Mouse (Mus musculus) heart, embryonic 16.5 days (tissue): ENCODE data around the gene Ccl6. TPM values are rescaled to one million over a fixed set of nuclear protein-coding genes. Genes with fewer than 3 reads are reported as not detected.
"Not testable (repeated sequence)": the region's sequence is repeated elsewhere in the genome, so short reads cannot be mapped to it uniquely, and the experiment has no call there.

Experiments used
- ATAC-seq: fragments of 200-750 bp; cut with Nextera tagmentation; replicated peaks from 2 replicates; pipeline ENCODE4 v1.8.0; 2017; ENCODE audit warnings: moderate number of reproducible peaks; ENCODE audit not compliant: insufficient read depth, low FRiP score; ENCODE audit errors: extremely low read depth
- H3K27ac ChIP-seq: fragments of 300-500 bp; sonication (generic); 2 replicates; pipeline ENCODE4 v1.5.1; 2014; ENCODE audit warnings: mild to moderate bottlenecking, low read length, control low read depth, moderate library complexity
- H3K27me3 ChIP-seq: fragments of 300-500 bp; sonication (generic); 2 replicates; pipeline ENCODE4 v1.6.1; 2014; ENCODE audit warnings: low read length, mixed read lengths; ENCODE audit not compliant: control insufficient read depth, insufficient read depth
- H3K36me3 ChIP-seq: fragments of 300-500 bp; sonication (generic); 2 replicates; pipeline ENCODE4 v1.6.1; 2014; ENCODE audit not compliant: control insufficient read depth, insufficient read depth
- H3K4me1 ChIP-seq: fragments of 300-500 bp; sonication (generic); 2 replicates; pipeline ENCODE4 v1.6.1; 2014; ENCODE audit warnings: low read length, mixed read lengths; ENCODE audit not compliant: control insufficient read depth, insufficient read depth
- H3K4me2 ChIP-seq: fragments of 300-500 bp; sonication (generic); 2 replicates; pipeline ENCODE4 v1.6.1; 2014; ENCODE audit warnings: low read depth, mild to moderate bottlenecking, control low read depth, low read length
- H3K4me3 ChIP-seq: fragments of 300-500 bp; sonication (generic); 2 replicates; pipeline ENCODE4 v1.5.1; 2014; ENCODE audit warnings: mild to moderate bottlenecking, control low read depth, low read length
- H3K9ac ChIP-seq: fragments of 300-500 bp; sonication (generic); 2 replicates; pipeline ENCODE4 v1.6.1; 2014; ENCODE audit warnings: low read length, control low read depth
- H3K9me3 ChIP-seq: fragments of 300-500 bp; sonication (generic); replicated peaks from 2 replicates; pipeline ENCODE4 v1.6.1; 2016; ENCODE audit warnings: low read length; ENCODE audit not compliant: control insufficient read depth
- WGBS: fragments of 180-500 bp; shearing (Covaris S2); extraction: QIAGEN DNeasy Blood & Tissue Kit; methylation state at CpG from one replicate; pipeline ENCODE4 v1.1.7; 2014; 5-methylcytosine and 5-hydroxymethylcytosine counted together
- polyA plus RNA-seq: library from polyadenylated mRNA; unstranded; fragments of >200 nt; fragmentation: Nextera tagmentation; extraction: Ambion mirVana; gene quantifications from 2 replicates; pipeline ENCODE4 v1.2.1, GENCODE M21; 2015

The Ccl6 gene
- polyA plus RNA-seq, 1 experiment from 2014 or later: 5.5 TPM

- no peak overlapping the region for H3K9ac ChIP-seq
- no peaks in the 10 kb centered on the region for H3K4me1 ChIP-seq
- no peak overlapping the region for H3K4me2 ChIP-seq
- H3K9me3 ChIP-seq: no peaks in the 10 kb centered on the region
- no peaks in the 10 kb centered on the region for H3K36me3 ChIP-seq
- H3K27me3 ChIP-seq: no peaks in the 10 kb centered on the region
- ATAC-seq: no peak
- 72% methylated on average over 10 of the region's 10 CpGs for WGBS
- H3K4me3 ChIP-seq: no peak overlapping the region
- no peak overlapping the region for H3K27ac ChIP-seq
Observed at GRCm38 (mm10) chr11:83557074-83557473, 35.8 kb downstream of the Ccl6 start.

DNA sequence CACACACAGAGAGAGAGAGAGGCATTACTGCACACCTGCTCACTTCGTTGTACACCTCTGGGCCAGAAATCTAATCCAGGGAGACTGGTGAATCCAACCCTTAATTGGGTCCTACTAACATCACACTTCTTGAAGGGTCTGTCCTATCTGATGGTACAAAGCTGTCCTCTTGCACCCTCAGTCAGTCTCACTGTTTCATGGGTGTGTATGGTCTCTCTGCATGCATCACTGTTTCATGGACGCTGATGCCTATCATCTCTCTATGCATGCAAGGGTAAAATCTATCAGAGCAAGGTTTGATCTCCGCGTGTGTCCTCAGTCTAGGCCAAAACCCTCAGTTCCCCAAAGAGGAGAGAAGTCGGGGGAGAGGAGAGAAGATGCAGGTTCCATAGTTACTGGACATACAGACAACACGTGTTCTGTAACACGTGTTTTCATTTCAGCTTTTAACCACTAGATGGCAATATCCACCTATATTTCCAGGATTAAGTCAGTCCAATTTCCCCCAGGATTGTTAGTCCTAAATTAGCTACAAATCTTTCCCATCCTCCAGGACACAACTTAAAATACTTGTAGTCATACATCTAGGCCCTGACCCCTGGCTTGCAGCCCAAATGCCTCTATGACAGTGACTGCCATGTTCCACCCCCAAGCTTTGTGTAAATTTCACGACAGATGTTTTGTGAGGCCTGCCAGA, 36.7 kb downstream of the Ccl6 start:
- ATAC-seq: peak; percentile 60; the same call in 1 of the 2 replicates
- Histone ChIP-seq H3K27ac (no peak overlapping the region), H3K27me3 (no peaks in the 10 kb centered on the region), H3K36me3 (no peaks in the 10 kb centered on the region), H3K9me3 (no peaks in the 10 kb centered on the region), H3K4me2 (no peak overlapping the region), H3K9ac (0 out of 2 replicates have a peak overlapping the region, but pooled peaks have one; percentile 17), H3K4me1 (no peaks in the 10 kb centered on the region), H3K4me3 (no peak overlapping the region)
- 27% methylated on average over 8 of the region's 8 CpGs for WGBS

DNA sequence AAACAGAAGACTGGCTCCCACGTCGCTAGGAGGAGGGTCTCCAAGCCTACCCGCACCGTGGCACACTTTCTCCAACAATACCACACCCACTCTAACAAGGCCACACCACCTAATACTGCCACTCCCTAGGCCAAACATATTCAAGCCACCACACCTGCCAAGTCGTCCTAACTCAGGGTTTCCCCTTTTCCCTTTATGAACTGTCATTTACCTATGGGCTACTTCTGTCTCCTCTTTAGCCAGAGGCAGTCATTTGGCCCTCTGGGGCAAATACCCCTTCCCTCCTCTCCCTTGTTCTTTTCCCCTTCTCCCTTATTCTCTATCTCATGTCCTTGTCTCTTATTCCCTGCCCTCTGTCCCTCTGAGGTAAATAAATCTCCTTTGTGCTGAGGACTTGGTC, 41.2 kb downstream of the Ccl6 start:
- H3K4me3 ChIP-seq: no peak overlapping the region
- WGBS: 84% methylated on average over 5 of the region's 5 CpGs
- H3K27me3 ChIP-seq: no peaks in the 10 kb centered on the region
- H3K9ac ChIP-seq: no peak overlapping the region
- ATAC-seq: no peak
- no peak overlapping the region for H3K27ac ChIP-seq
- no peaks in the 10 kb centered on the region for H3K4me1 ChIP-seq
- no peaks in the 10 kb centered on the region for H3K36me3 ChIP-seq
- H3K9me3 ChIP-seq: no peaks in the 10 kb centered on the region
- H3K4me2 ChIP-seq: no peak overlapping the region

DNA sequence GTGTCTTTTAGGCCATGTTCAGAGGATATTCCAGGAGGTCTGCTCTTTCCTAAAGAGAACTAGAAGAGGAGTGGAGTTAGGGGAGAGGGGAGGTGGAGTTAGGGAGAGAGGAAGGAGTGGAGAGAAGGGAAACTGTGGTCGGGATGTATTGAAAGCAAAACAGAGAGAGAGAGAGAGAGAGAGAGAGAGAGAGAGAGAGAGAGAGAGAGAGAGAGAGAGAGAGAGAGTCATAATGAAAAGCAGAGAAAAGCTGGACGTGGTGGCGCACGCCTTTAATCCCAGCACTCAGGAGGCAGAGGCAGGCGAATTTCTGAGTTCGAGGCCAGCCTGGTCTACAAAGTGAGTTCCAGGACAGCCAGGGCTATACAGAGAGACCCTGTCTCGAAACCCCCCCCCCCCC, 41.9 kb downstream of the Ccl6 start:
- not testable (repeated sequence) for H3K4me2 ChIP-seq, H3K27me3 ChIP-seq, H3K4me3 ChIP-seq, H3K9ac ChIP-seq, ATAC-seq, H3K9me3 ChIP-seq, H3K4me1 ChIP-seq, H3K27ac ChIP-seq, H3K36me3 ChIP-seq
- WGBS: 84% methylated on average over 7 of the region's 7 CpGs

GRCm38 (mm10) chr11:83550186-83550632, 42.7 kb downstream of the Ccl6 start:
- no peak overlapping the region for H3K4me2 ChIP-seq
- no peaks in the 10 kb centered on the region for H3K4me1 ChIP-seq
- no peaks in the 10 kb centered on the region for H3K27me3 ChIP-seq
- no peak for ATAC-seq
- H3K27ac ChIP-seq: no peak overlapping the region
- no peak overlapping the region for H3K4me3 ChIP-seq
- no peaks in the 10 kb centered on the region for H3K36me3 ChIP-seq
- no peak overlapping the region for H3K9ac ChIP-seq
- H3K9me3 ChIP-seq: no peaks in the 10 kb centered on the region
- WGBS: 71% methylated on average over 5 of the region's 5 CpGs

DNA sequence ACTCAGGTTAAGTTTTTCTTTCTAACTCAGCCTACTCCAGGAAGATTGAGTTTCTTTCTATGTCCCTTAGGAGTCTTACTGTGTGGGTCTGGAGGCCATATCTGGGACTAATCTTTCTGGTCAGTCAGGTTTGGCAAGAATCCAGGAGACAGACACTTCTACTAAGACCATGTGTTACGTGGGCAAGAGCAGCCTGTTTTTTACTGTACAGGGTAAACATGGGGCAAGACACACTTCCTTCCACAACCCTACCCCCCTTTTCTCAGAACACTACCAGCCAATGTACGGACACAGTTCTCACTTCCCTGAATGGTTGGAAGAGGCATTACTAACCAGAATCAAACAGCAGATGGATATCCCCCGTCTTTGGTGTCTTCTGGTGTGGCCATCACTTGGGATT, 48.7 kb downstream of the Ccl6 start:
- 53% methylated on average over 3 of the region's 3 CpGs for WGBS
- no peak overlapping the region for H3K9ac ChIP-seq
- no peak overlapping the region for H3K4me3 ChIP-seq
- H3K4me2 ChIP-seq: no peak overlapping the region
- H3K27ac ChIP-seq: no peak overlapping the region
- no peaks in the 10 kb centered on the region for H3K27me3 ChIP-seq
- no peaks in the 10 kb centered on the region for H3K4me1 ChIP-seq
- H3K36me3 ChIP-seq: no peaks in the 10 kb centered on the region
- ATAC-seq: no peak
- 0 out of 2 replicates have a peak, but pooled peaks cover 3% of the 10 kb centered on the region for H3K9me3 ChIP-seq

DNA sequence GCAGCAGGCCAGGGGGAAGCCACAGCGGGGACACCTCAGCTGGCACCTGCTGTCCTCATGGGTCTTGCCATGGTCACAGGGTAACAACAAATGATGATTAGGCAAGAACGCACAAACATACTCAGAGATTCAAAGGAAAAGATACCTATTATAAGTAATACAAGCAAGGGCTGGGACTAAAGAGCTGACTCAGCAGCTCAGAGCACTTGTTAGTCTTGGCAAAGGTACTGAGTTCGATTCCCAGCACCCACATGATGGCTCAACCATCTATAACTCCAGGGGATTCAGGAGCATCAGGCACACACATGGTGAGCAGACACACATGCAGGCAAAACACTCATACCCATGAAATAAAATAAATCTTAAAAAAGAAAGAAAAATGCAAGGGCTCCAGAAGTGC, 51.5 kb downstream of the Ccl6 start:
- H3K36me3 ChIP-seq: no peaks in the 10 kb centered on the region
- ATAC-seq: no peak
- no peaks in the 10 kb centered on the region for H3K4me1 ChIP-seq
- H3K9me3 ChIP-seq: 0 out of 2 replicates have a peak, but pooled peaks cover 3% of the 10 kb centered on the region
- WGBS: 84% methylated on average over 3 of the region's 3 CpGs
- no peak overlapping the region for H3K9ac ChIP-seq
- no peak overlapping the region for H3K4me2 ChIP-seq
- H3K27me3 ChIP-seq: no peaks in the 10 kb centered on the region
- H3K4me3 ChIP-seq: no peak overlapping the region
- H3K27ac ChIP-seq: no peak overlapping the region

DNA sequence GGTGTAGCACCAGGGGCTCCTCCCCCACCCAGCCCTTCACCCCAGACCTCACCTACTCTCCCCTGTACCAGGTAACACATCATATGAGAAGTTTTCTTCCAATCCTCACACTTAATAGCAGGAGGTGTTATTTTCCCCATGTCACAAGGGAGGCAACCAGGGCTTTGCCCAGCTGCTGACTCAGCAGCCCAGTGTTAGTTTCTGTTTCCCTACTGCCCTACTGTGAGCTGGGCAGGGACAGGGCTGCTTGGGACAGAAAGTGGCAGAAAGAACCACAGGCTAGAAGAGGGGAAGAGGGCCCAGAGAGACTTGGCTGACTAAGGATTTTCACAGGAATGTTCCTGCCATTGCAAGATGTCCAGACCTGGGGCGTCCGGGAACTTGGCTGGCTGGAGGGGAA, 52.0 kb downstream of the Ccl6 start:
- ATAC-seq: no peak; the same call in 1 of the 2 replicates

GRCm38 (mm10) chr11:83538705-83539314, 54.1 kb downstream of the Ccl6 start:
- Histone ChIP-seq H3K9me3 (0 out of 2 replicates have a peak, but pooled peaks cover 3% of the 10 kb centered on the region), H3K4me3 (no peak overlapping the region), H3K36me3 (no peaks in the 10 kb centered on the region), H3K9ac (no peak overlapping the region), H3K4me1 (0 out of 2 replicates have a peak, but pooled peaks cover 3% of the 10 kb centered on the region), H3K27me3 (no peaks in the 10 kb centered on the region), H3K4me2 (no peak overlapping the region), H3K27ac (no peak overlapping the region)
- WGBS: 72% methylated on average over 3 of the region's 3 CpGs
- no peak for ATAC-seq

More for the DNA sequence above, 52.0 kb downstream of the Ccl6 start:
- no peak overlapping the region for H3K4me3 ChIP-seq
- no peak overlapping the region for H3K27ac ChIP-seq
- H3K4me2 ChIP-seq: no peak overlapping the region
- no peak overlapping the region for H3K9ac ChIP-seq
- H3K4me1 ChIP-seq: no peaks in the 10 kb centered on the region
- H3K27me3 ChIP-seq: no peaks in the 10 kb centered on the region
- 0 out of 2 replicates have a peak, but pooled peaks cover 3% of the 10 kb centered on the region for H3K9me3 ChIP-seq
- H3K36me3 ChIP-seq: no peaks in the 10 kb centered on the region
- WGBS: 53% methylated on average over 2 of the region's 2 CpGs
